Mouse (Mus musculus) layer of hippocampus, adult 11-12 months (tissue): Measurements from ENCODE around the gene Noct.

ENCODE experiments used
- DNase-seq: peaks from one replicate; pipeline ENCODE4 v3.0.0; 2022; ENCODE audit warnings: low spot score

Noct gene

GRCm38 (mm10) chr3:51276421-51277111, 52.3 kb downstream of the Noct start:
- DNase-seq: peak; percentile 51

- peak; percentile 86 for DNase-seq
Measured at GRCm38 (mm10) chr3:51277201-51278150, 53.2 kb downstream of the Noct start.

- DNase-seq: no peak
Measured at GRCm38 (mm10) chr3:51278433-51278832, 54.2 kb downstream of the Noct start.

- DNase-seq: no peak
Measured at GRCm38 (mm10) chr3:51281727-51282126, 57.5 kb downstream of the Noct start.

GRCm38 (mm10) chr3:51284375-51284774, 60.1 kb downstream of the Noct start:
- DNase-seq: no peak

GRCm38 (mm10) chr3:51288880-51289821, 64.9 kb downstream of the Noct start:
- DNase-seq: peak; percentile 93

- no peak for DNase-seq
Measured at GRCm38 (mm10) chr3:51294251-51294650, 70.0 kb downstream of the Noct start.

- no peak for DNase-seq
Measured at GRCm38 (mm10) chr3:51295225-51295624, 71.0 kb downstream of the Noct start.

- no peak for DNase-seq
Measured at GRCm38 (mm10) chr3:51296790-51297189, 72.5 kb downstream of the Noct start.
